ENCODE assay signal across 27 mouse cellular contexts in genomic region chr2:127638973-127639372, GRCm38 (mm10). TPM values are rescaled to one million over a fixed set of nuclear protein-coding genes. Genes with fewer than 3 reads are reported as not detected.
"Had no signal": no experiment of that assay in that cellular context is flagged by ENCODE, and none has a peak within 500 bp of the region (broad histone marks: within the 10 kb centered on the region; RNA-seq: fewer than 3 reads in every experiment).

No protein-coding gene starts in this region.

- H3K4me1 ChIP-seq: heart, embryonic 13.5 days; heart, embryonic 15.5 days; hindbrain, embryonic 13.5 days; hindbrain, embryonic 15.5 days; liver, embryonic 12.5 days had no signal

- ATAC-seq: hindbrain, postnatal 0 days; intestine, embryonic 16.5 days; liver, embryonic 12.5 days had no signal

- H3K27ac ChIP-seq: gastrocnemius, adult 2 months; heart, adult 2 months; heart, embryonic 13.5 days; heart, embryonic 15.5 days; hindbrain, embryonic 13.5 days; hindbrain, embryonic 15.5 days; hindbrain, postnatal 0 days; kidney, embryonic 15.5 days; kidney, postnatal 0 days; limb, embryonic 13.5 days; limb, embryonic 15.5 days; liver, embryonic 12.5 days had no signal

- H3K4me2 ChIP-seq: heart, embryonic 11.5 days; heart, embryonic 13.5 days; heart, embryonic 15.5 days; hindbrain, embryonic 13.5 days; hindbrain, embryonic 15.5 days; kidney, embryonic 15.5 days; limb, embryonic 13.5 days; limb, embryonic 15.5 days; liver, embryonic 12.5 days had no signal

- H3K9ac ChIP-seq: heart, embryonic 13.5 days; heart, embryonic 15.5 days; hindbrain, embryonic 13.5 days; hindbrain, embryonic 15.5 days; kidney, embryonic 15.5 days; limb, embryonic 13.5 days; limb, embryonic 15.5 days; liver, embryonic 12.5 days had no signal

- H3K4me3 ChIP-seq: gastrocnemius, adult 2 months; heart, adult 2 months; heart, embryonic 13.5 days; heart, embryonic 15.5 days; hindbrain, embryonic 13.5 days; hindbrain, embryonic 15.5 days; kidney, embryonic 15.5 days; limb, embryonic 13.5 days; limb, embryonic 15.5 days; liver, embryonic 12.5 days had no signal

- H3K9me3 ChIP-seq: heart, embryonic 13.5 days; heart, embryonic 15.5 days; hindbrain, embryonic 13.5 days; hindbrain, embryonic 15.5 days; kidney, embryonic 15.5 days; limb, embryonic 13.5 days; limb, embryonic 15.5 days; liver, embryonic 12.5 days had no signal

- DNase-seq: gastrocnemius, adult 2 months; gastrocnemius, postnatal 10 days; gastrocnemius, postnatal 25 days; heart, adult 11 months; heart, adult 2 months; heart, postnatal 14 days; heart, postnatal 36 days; kidney, adult 18-20 months; kidney, adult 9 months; kidney, postnatal 14 days; kidney, postnatal 36 days; layer of hippocampus, adult 9-11 months; layer of hippocampus, postnatal 36 days; left cerebral cortex, postnatal 4 days had no signal

- H3K36me3 ChIP-seq: heart, embryonic 13.5 days; heart, embryonic 15.5 days; hindbrain, embryonic 13.5 days; hindbrain, embryonic 15.5 days; limb, embryonic 13.5 days; limb, embryonic 15.5 days; liver, embryonic 12.5 days had no signal

- H3K27me3 ChIP-seq: hindbrain, embryonic 13.5 days; hindbrain, embryonic 15.5 days; kidney, embryonic 15.5 days; limb, embryonic 13.5 days; limb, embryonic 15.5 days had no signal

RNA-seq across cellular contexts. Expression of gene Mal, which starts 17.5 kb away (rescaled TPM):
- total RNA-seq: hematopoietic stem cell, adult 5-6 weeks had no signal
- polyA plus RNA-seq: liver, embryonic 12.5 days had no signal
